Mouse (Mus musculus) thymus, adult 2 months (tissue): Measurements from ENCODE around the gene Slc16a10. TPM values are rescaled to one million over a fixed set of nuclear protein-coding genes. Genes with fewer than 3 reads are reported as not detected.

ENCODE experiments used
- DNase-seq: peaks from one replicate; pipeline ENCODE4 v3.0.0; 2021
- H3K27ac ChIP-seq: fragments of 200-500 bp; 2 replicates; pipeline ENCODE4 v1.5.1; 2012; ENCODE audit warnings: low read length, control low read depth; ENCODE audit not compliant: control insufficient read depth, insufficient read depth
- H3K27me3 ChIP-seq: fragments of 200-500 bp; 2 replicates; pipeline ENCODE4 v1.6.1; 2012; ENCODE audit warnings: mild to moderate bottlenecking, low read length, moderate library complexity, mixed read lengths; ENCODE audit not compliant: control insufficient read depth, insufficient read depth
- H3K36me3 ChIP-seq: fragments of 200-500 bp; 2 replicates; pipeline ENCODE4 v1.6.1; 2012; ENCODE audit warnings: mild to moderate bottlenecking, low read length, moderate library complexity; ENCODE audit not compliant: control insufficient read depth, insufficient read depth
- H3K4me1 ChIP-seq: fragments of 200-500 bp; replicated peaks from 2 replicates; pipeline ENCODE4 v1.6.1; 2012; ENCODE audit warnings: low read length; ENCODE audit not compliant: control insufficient read depth, insufficient read depth
- H3K4me3 ChIP-seq: fragments of 200-500 bp; 2 replicates; pipeline ENCODE4 v1.5.1; 2012; ENCODE audit warnings: mild to moderate bottlenecking, low read length, control low read depth, moderate library complexity; ENCODE audit not compliant: control insufficient read depth, insufficient read depth
- CTCF ChIP-seq: fragments of 200-500 bp; IDR thresholded peaks from 2 replicates; pipeline ENCODE4 v1.5.1; 2012; ENCODE audit warnings: mild to moderate bottlenecking, control low read depth, low read length, moderate library complexity, borderline replicate concordance; ENCODE audit not compliant: control insufficient read depth, poor library complexity, insufficient read depth; ENCODE audit errors: extremely low read depth
- POLR2A ChIP-seq: fragments of 200-500 bp; IDR thresholded peaks from 2 replicates; pipeline ENCODE4 v1.6.1; 2012; ENCODE audit warnings: mild to moderate bottlenecking, low read length, control low read depth, moderate library complexity; ENCODE audit not compliant: control insufficient read depth, poor library complexity, insufficient read depth; ENCODE audit errors: extremely low read depth
- WGBS: fragments of 180-500 bp; shearing (Covaris S2); methylation state at CpG from one replicate; pipeline ENCODE4 v1.1.7; 2018; 5-methylcytosine and 5-hydroxymethylcytosine counted together
- polyA plus RNA-seq: library from polyadenylated mRNA; depleted of rRNA; stranded (reverse); fragments of >200 nt; gene quantifications from 2 replicates; pipeline ENCODE4 v1.2.3, GENCODE M21; 2012

The Slc16a10 gene
- polyA plus RNA-seq, 1 experiment, result 45.4 TPM

GRCm38 (mm10) chr10:40050763-40051162 lies 91.3 kb downstream of the Slc16a10 start:
- DNase-seq, result no peak
- Histone ChIP-seq H3K27ac (no peak overlapping the region), H3K36me3 (no peaks in the 10 kb centered on the region), H3K27me3 (no peaks in the 10 kb centered on the region), H3K4me3 (no peak overlapping the region), H3K4me1 (no peaks in the 10 kb centered on the region)
- TF ChIP-seq POLR2A (no peak), CTCF (no peak)
- WGBS, result 98% methylated on average over 2 of the region's 2 CpGs

GRCm38 (mm10) chr10:40041339-40041738 lies 100.7 kb downstream of the Slc16a10 start:
- Histone ChIP-seq H3K27me3 (no peaks in the 10 kb centered on the region), H3K4me3 (no peak overlapping the region), H3K27ac (no peak overlapping the region), H3K36me3 (no peaks in the 10 kb centered on the region), H3K4me1 (no peaks in the 10 kb centered on the region)
- no peak for TF ChIP-seq CTCF
- no peak for TF ChIP-seq POLR2A
- no peak for DNase-seq
- WGBS, result 84% methylated on average over 4 of the region's 4 CpGs

- WGBS, result 93% methylated on average over 24 of the region's 24 CpGs
- no peak overlapping the region for H3K4me3 ChIP-seq
- H3K27ac ChIP-seq, result no peak overlapping the region
- no peak for TF ChIP-seq POLR2A
- TF ChIP-seq CTCF, result no peak
- H3K36me3 ChIP-seq, result no peaks in the 10 kb centered on the region
- H3K4me1 ChIP-seq, result no peaks in the 10 kb centered on the region
- no peaks in the 10 kb centered on the region for H3K27me3 ChIP-seq
- DNase-seq, result no peak
Measured at GRCm38 (mm10) chr10:40036686-40037560, 105.1 kb downstream of the Slc16a10 start.

DNA sequence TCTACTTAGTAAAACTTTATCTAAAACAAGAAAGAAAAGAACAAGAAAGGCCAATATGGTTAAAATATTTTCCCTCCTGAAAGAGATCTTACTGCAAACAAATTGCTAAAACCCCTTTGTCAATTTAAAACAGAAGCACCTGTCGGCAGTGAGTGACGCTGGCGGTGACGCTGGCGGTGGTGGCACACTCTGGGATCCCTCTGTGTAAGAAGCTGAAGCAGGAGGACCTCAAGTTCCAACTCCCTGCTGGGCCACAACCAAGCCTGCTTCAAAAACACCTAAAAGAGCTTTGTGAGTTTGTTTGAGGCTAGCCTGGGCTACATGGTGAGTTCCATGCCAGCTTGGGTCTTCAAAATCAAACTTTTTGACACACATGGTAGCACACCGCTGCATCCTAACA lies 107.1 kb downstream of the Slc16a10 start:
- H3K4me1 ChIP-seq, result no peaks in the 10 kb centered on the region
- WGBS, result over 99% methylated on average over 6 of the region's 6 CpGs
- no peaks in the 10 kb centered on the region for H3K27me3 ChIP-seq
- TF ChIP-seq CTCF (no peak), POLR2A (no peak)
- no peak for DNase-seq
- no peaks in the 10 kb centered on the region for H3K36me3 ChIP-seq
- no peak overlapping the region for H3K27ac ChIP-seq
- H3K4me3 ChIP-seq, result no peak overlapping the region

DNA sequence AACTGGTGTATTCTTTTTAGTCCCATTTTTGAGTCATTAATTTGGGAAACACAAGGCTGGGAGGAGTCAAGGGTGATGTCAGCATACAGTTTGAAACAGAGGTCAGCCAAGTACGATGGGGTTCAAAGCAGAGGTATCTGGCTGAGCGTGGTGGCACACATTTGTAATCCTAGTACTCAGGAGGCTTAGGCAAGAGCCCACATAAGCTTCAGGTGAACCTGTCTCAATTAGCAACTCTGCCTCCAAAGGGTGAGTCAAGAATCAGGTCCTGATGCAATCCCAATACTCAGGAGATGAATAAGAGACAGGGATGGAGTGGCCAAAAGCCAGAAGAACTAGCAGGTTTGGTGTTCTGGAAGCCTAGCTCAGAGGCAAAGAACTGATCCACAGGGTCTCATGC lies 109.2 kb downstream of the Slc16a10 start:
- Histone ChIP-seq H3K27me3 (no peaks in the 10 kb centered on the region), H3K27ac (no peak overlapping the region), H3K36me3 (no peaks in the 10 kb centered on the region), H3K4me3 (no peak overlapping the region), H3K4me1 (no peaks in the 10 kb centered on the region)
- TF ChIP-seq POLR2A (no peak), CTCF (no peak)
- WGBS, result 78% methylated on average over 2 of the region's 2 CpGs
- DNase-seq, result no peak

GRCm38 (mm10) chr10:40030716-40031115 lies 111.3 kb downstream of the Slc16a10 start:
- no peak for DNase-seq
- WGBS, result 96% methylated on average over 6 of the region's 6 CpGs
- Histone ChIP-seq H3K4me3 (no peak overlapping the region), H3K27me3 (no peaks in the 10 kb centered on the region), H3K4me1 (no peaks in the 10 kb centered on the region), H3K27ac (no peak overlapping the region), H3K36me3 (no peaks in the 10 kb centered on the region)
- no peak for TF ChIP-seq POLR2A
- no peak for TF ChIP-seq CTCF
